Mouse (Mus musculus): ENCODE measurements around the gene Cntnap2. TPM values are rescaled to one million over a fixed set of nuclear protein-coding genes. Genes with fewer than 3 reads are reported as not detected.

The Cntnap2 gene
- polyA plus RNA-seq, 1 experiment from 2014 or later: 50.9 TPM

- H3K27me3 ChIP-seq: no peaks in the 10 kb centered on the region
- no peak for ATAC-seq (ENCODE audit: low read depth)
- WGBS: 82% methylated on average over 4 of the region's 4 CpGs
- no peaks in the 10 kb centered on the region for H3K4me1 ChIP-seq (replicated peaks)
- H3K9me3 ChIP-seq: no peaks in the 10 kb centered on the region
- no peak overlapping the region for H3K27ac ChIP-seq (replicated peaks)
- no peaks in the 10 kb centered on the region for H3K36me3 ChIP-seq
- H3K4me2 ChIP-seq: no peak overlapping the region
- H3K9ac ChIP-seq: no peak overlapping the region
- H3K4me3 ChIP-seq: no peak overlapping the region
Observed at GRCm38 (mm10) chr6:46802264-46803110, 1743.3 kb downstream of the Cntnap2 start.

DNA sequence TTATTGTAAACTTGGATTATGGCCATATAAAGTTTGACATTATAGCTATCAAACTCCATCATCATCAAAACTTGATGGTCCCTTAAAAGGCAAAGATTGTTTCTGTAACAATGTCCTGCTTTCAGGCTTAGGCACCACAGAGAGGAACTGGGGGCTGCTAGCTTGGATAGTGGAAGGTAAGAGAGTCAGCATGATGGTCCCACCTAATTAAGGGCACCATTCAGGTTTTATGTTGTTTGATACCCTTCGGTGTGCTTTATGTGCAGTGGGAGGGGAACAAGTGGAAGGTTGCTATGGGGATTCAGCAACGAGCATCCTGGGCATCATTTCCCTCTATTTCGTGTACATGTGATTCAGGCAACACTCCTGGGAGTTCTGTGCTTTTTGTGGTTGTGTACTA is 1797.5 kb downstream of the Cntnap2 start:
- peak; percentile 71 for ATAC-seq (ENCODE audit: low read depth)

GRCm38 (mm10) chr6:46861076-46861475 is 1801.9 kb downstream of the Cntnap2 start:
- Histone ChIP-seq H3K9me3 (no peaks in the 10 kb centered on the region), H3K4me1 (replicated peaks) (0 out of 2 replicates have a peak, but pooled peaks cover 10% of the 10 kb centered on the region), H3K4me3 (no peak overlapping the region), H3K27me3 (no peaks in the 10 kb centered on the region), H3K27ac (replicated peaks) (no peak overlapping the region), H3K9ac (no peak overlapping the region), H3K4me2 (no peak overlapping the region), H3K36me3 (no peaks in the 10 kb centered on the region)
- no peak for ATAC-seq (ENCODE audit: low read depth)
- WGBS: 15% methylated on average over 5 of the region's 5 CpGs

More for the DNA sequence above, 1797.5 kb downstream of the Cntnap2 start:
- Histone ChIP-seq H3K36me3 (no peaks in the 10 kb centered on the region), H3K4me1 (replicated peaks) (0 out of 2 replicates have a peak, but pooled peaks cover 8% of the 10 kb centered on the region), H3K27ac (replicated peaks) (no peak overlapping the region), H3K4me3 (no peak overlapping the region), H3K9ac (no peak overlapping the region), H3K9me3 (no peaks in the 10 kb centered on the region), H3K27me3 (no peaks in the 10 kb centered on the region), H3K4me2 (no peak overlapping the region)
- WGBS: 32% methylated on average over 3 of the region's 3 CpGs

DNA sequence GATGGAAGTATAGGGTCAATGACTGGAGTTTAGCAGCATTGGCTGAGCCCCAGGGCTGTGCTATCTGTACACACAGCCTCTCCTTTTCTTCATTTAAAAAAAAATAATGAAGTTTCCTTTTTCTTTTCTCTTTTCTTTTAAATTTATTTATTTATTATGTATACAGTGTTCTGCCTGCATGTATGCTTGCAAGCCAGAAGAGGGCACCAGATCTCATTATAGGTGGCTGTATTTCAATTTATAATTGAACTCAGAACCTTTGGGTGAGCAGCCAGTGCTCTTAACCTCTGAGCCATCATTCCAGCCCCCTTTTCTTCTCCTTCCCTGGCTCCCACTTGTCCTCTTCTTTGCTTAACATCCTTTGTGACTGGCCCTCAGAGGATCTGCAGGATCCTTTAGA is 1807.2 kb downstream of the Cntnap2 start:
- Histone ChIP-seq H3K4me3 (no peak overlapping the region), H3K27ac (replicated peaks) (no peak overlapping the region), H3K4me2 (no peak overlapping the region), H3K36me3 (no peaks in the 10 kb centered on the region), H3K4me1 (replicated peaks) (0 out of 2 replicates have a peak, but pooled peaks cover 5% of the 10 kb centered on the region), H3K9ac (no peak overlapping the region), H3K9me3 (no peaks in the 10 kb centered on the region), H3K27me3 (no peaks in the 10 kb centered on the region)
- ATAC-seq (ENCODE audit: low read depth): no peak

- no peaks in the 10 kb centered on the region for H3K27me3 ChIP-seq
- 71% methylated on average over 2 of the region's 2 CpGs for WGBS
- H3K4me3 ChIP-seq: no peak overlapping the region
- no peak overlapping the region for H3K27ac ChIP-seq (replicated peaks)
- peaks cover 6% of the 10 kb centered on the region; the same call in 1 of the 2 replicates for H3K4me1 ChIP-seq (replicated peaks)
- no peak overlapping the region for H3K9ac ChIP-seq
- no peaks in the 10 kb centered on the region for H3K9me3 ChIP-seq
- H3K4me2 ChIP-seq: no peak overlapping the region
- no peaks in the 10 kb centered on the region for H3K36me3 ChIP-seq
- ATAC-seq (ENCODE audit: low read depth): no peak
Observed at GRCm38 (mm10) chr6:46886230-46886629, 1827.1 kb downstream of the Cntnap2 start.

GRCm38 (mm10) chr6:46909167-46909566 is 1850.0 kb downstream of the Cntnap2 start:
- no peak for ATAC-seq (ENCODE audit: low read depth)
- Histone ChIP-seq H3K36me3 (no peaks in the 10 kb centered on the region), H3K4me1 (replicated peaks) (no peaks in the 10 kb centered on the region), H3K27me3 (no peaks in the 10 kb centered on the region), H3K27ac (replicated peaks) (no peak overlapping the region), H3K4me2 (no peak overlapping the region), H3K9ac (no peak overlapping the region), H3K4me3 (no peak overlapping the region), H3K9me3 (no peaks in the 10 kb centered on the region)
- 82% methylated on average over 2 of the region's 2 CpGs for WGBS

DNA sequence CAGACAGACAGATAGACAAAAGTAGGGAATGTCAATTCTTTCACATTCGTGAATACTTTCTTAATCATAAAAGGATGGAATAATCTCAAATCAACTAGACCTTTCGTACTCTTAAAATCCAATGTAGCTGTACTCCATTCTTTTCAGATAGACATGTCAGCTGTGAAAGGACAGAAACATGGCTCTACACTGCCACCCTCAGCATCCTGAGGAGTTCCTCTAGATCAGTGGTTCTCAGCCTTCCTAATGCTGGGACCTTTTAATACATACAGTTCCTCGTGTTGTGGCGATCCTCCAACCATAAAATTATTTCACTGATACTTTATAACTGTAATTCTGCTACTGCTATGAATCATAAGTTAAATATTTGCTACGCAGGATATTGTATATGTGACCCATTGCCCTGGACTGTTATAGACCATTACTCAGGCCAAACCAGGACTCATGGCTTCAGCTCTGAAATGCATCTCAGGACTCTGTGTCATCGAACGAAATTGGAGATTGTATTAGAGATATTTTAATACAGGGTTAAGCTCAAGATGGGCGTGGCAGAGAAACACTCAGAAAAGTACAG is 1859.6 kb downstream of the Cntnap2 start:
- no peak overlapping the region for H3K4me3 ChIP-seq
- no peaks in the 10 kb centered on the region for H3K27me3 ChIP-seq
- H3K27ac ChIP-seq (replicated peaks): no peak overlapping the region
- 0 out of 2 replicates have a peak, but pooled peaks have one; percentile 47 for ATAC-seq (ENCODE audit: low read depth)
- WGBS: 81% methylated on average over 8 of the region's 8 CpGs
- H3K9ac ChIP-seq: no peak overlapping the region
- H3K4me1 ChIP-seq (replicated peaks): no peaks in the 10 kb centered on the region
- no peak overlapping the region for H3K4me2 ChIP-seq
- no peaks in the 10 kb centered on the region for H3K36me3 ChIP-seq
- no peaks in the 10 kb centered on the region for H3K9me3 ChIP-seq

DNA sequence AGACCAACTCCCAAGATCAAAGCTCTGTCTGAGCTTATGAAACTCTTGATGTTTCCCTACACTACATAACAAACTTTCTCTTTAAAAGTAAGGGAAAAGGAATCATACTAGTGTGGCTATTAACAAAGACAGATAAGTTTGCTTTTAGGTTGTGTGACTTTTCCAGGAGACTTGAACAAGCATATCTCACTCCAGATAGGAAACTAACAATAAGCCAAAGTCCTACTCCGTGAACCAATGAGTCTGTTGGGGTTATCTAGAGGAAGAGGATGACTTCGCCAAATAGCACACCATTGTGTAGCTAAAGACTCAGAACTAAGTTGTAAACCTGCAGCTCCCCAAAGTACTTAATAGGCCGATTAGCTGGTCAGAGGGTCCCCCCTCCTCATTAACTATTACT is 1860.8 kb downstream of the Cntnap2 start:
- Histone ChIP-seq H3K4me3 (no peak overlapping the region), H3K27me3 (no peaks in the 10 kb centered on the region), H3K27ac (replicated peaks) (no peak overlapping the region), H3K4me2 (no peak overlapping the region), H3K4me1 (replicated peaks) (no peaks in the 10 kb centered on the region), H3K9ac (no peak overlapping the region), H3K36me3 (no peaks in the 10 kb centered on the region), H3K9me3 (no peaks in the 10 kb centered on the region)
- WGBS: 72% methylated on average over 3 of the region's 3 CpGs
- no peak for ATAC-seq (ENCODE audit: low read depth)

GRCm38 (mm10) chr6:46924709-46925108 is 1865.6 kb downstream of the Cntnap2 start:
- no peaks in the 10 kb centered on the region for H3K9me3 ChIP-seq
- no peak overlapping the region for H3K9ac ChIP-seq
- H3K36me3 ChIP-seq: no peaks in the 10 kb centered on the region
- H3K4me1 ChIP-seq (replicated peaks): no peaks in the 10 kb centered on the region
- no peaks in the 10 kb centered on the region for H3K27me3 ChIP-seq
- ATAC-seq (ENCODE audit: low read depth): peak; percentile 61; the same call in 1 of the 2 replicates
- no peak overlapping the region for H3K4me3 ChIP-seq
- no peak overlapping the region for H3K4me2 ChIP-seq
- no peak overlapping the region for H3K27ac ChIP-seq (replicated peaks)
- WGBS: 39% methylated on average over 7 of the region's 7 CpGs

- Histone ChIP-seq H3K4me3 (no peak overlapping the region), H3K9ac (no peak overlapping the region), H3K4me1 (replicated peaks) (no peaks in the 10 kb centered on the region), H3K4me2 (no peak overlapping the region), H3K27ac (replicated peaks) (no peak overlapping the region), H3K27me3 (no peaks in the 10 kb centered on the region), H3K36me3 (no peaks in the 10 kb centered on the region), H3K9me3 (no peaks in the 10 kb centered on the region)
- ATAC-seq (ENCODE audit: low read depth): no peak
- 70% methylated on average over 4 of the region's 4 CpGs for WGBS
Observed at GRCm38 (mm10) chr6:46945703-46946102, 1886.5 kb downstream of the Cntnap2 start.

GRCm38 (mm10) chr6:46961022-46961686 is 1902.0 kb downstream of the Cntnap2 start:
- no peak overlapping the region for H3K4me3 ChIP-seq
- WGBS: 35% methylated on average over 10 of the region's 10 CpGs
- H3K4me1 ChIP-seq (replicated peaks): 0 out of 2 replicates have a peak, but pooled peaks cover 2% of the 10 kb centered on the region
- H3K36me3 ChIP-seq: no peaks in the 10 kb centered on the region
- H3K27me3 ChIP-seq: no peaks in the 10 kb centered on the region
- H3K9ac ChIP-seq: no peak overlapping the region
- peak; percentile 97 for ATAC-seq (ENCODE audit: low read depth)
- no peak overlapping the region for H3K27ac ChIP-seq (replicated peaks)
- no peak overlapping the region for H3K4me2 ChIP-seq
- H3K9me3 ChIP-seq: no peaks in the 10 kb centered on the region

GRCm38 (mm10) chr6:46963261-46963660 is 1904.1 kb downstream of the Cntnap2 start:
- ATAC-seq (ENCODE audit: low read depth): no peak
- no peak overlapping the region for H3K27ac ChIP-seq (replicated peaks)

More at GRCm38 (mm10) chr6:46963261-46963660, 1904.1 kb downstream of the Cntnap2 start:
- H3K9me3 ChIP-seq: no peaks in the 10 kb centered on the region
- 67% methylated on average over 2 of the region's 2 CpGs for WGBS
- H3K4me2 ChIP-seq: no peak overlapping the region
- no peak overlapping the region for H3K9ac ChIP-seq
- H3K4me1 ChIP-seq (replicated peaks): 0 out of 2 replicates have a peak, but pooled peaks cover 2% of the 10 kb centered on the region
- H3K36me3 ChIP-seq: no peaks in the 10 kb centered on the region
- no peaks in the 10 kb centered on the region for H3K27me3 ChIP-seq
- no peak overlapping the region for H3K4me3 ChIP-seq

Data from neural tube, embryonic 13.5 days (tissue).